Mouse (Mus musculus) neural tube, embryonic 12.5 days (tissue): ENCODE results near the gene Slit2. TPM values are rescaled to one million over a fixed set of nuclear protein-coding genes. Genes with fewer than 3 reads are reported as not detected.

Source experiments
- ATAC-seq: fragments of 200-750 bp; cut with Nextera tagmentation; 2 replicates; pipeline ENCODE4 v1.8.0; 2017; ENCODE audit warnings: low read depth, mild to moderate bottlenecking, moderate TSS enrichment, moderate library complexity; ENCODE audit not compliant: low FRiP score
- H3K27ac ChIP-seq: fragments of 300-500 bp; sonication (generic); 2 replicates; pipeline ENCODE4 v1.5.1; 2016
- H3K27me3 ChIP-seq: fragments of 300-500 bp; sonication (generic); replicated peaks from 2 replicates; pipeline ENCODE4 v1.6.1; 2016; ENCODE audit warnings: mild to moderate bottlenecking
- H3K36me3 ChIP-seq: fragments of 300-500 bp; sonication (generic); 2 replicates; pipeline ENCODE4 v1.6.1; 2016; ENCODE audit warnings: mild to moderate bottlenecking
- H3K4me1 ChIP-seq: fragments of 300-500 bp; sonication (generic); 2 replicates; pipeline ENCODE4 v1.6.1; 2016
- H3K4me2 ChIP-seq: fragments of 300-500 bp; sonication (generic); replicated peaks from 2 replicates; pipeline ENCODE4 v1.6.1; 2016; ENCODE audit warnings: mild to moderate bottlenecking
- H3K4me3 ChIP-seq: fragments of 300-500 bp; sonication (generic); 2 replicates; pipeline ENCODE4 v1.5.1; 2016
- H3K9ac ChIP-seq: fragments of 300-500 bp; sonication (generic); 2 replicates; pipeline ENCODE4 v1.6.1; 2016; ENCODE audit warnings: mild to moderate bottlenecking
- H3K9me3 ChIP-seq: fragments of 300-500 bp; sonication (generic); 2 replicates; pipeline ENCODE4 v1.6.1; 2016; ENCODE audit warnings: mild to moderate bottlenecking
- WGBS: fragments of 180-500 bp; shearing (Covaris S2); methylation state at CpG from one replicate; pipeline ENCODE4 v1.1.7; 2016; 5-methylcytosine and 5-hydroxymethylcytosine counted together
- polyA plus RNA-seq: library from polyadenylated mRNA; unstranded; fragments of >200 nt; fragmentation: Nextera tagmentation; extraction: Ambion mirVana; gene quantifications from 2 replicates; pipeline ENCODE4 v1.2.1, GENCODE M21; 2016

Gene Slit2
- polyA plus RNA-seq, 1 experiment from 2014 or later: 96.3 TPM

GRCm38 (mm10) chr5:48081223-48081881, 98.4 kb downstream of the Slit2 start:
- peak; percentile 72 for ATAC-seq
- peaks cover 6% of the 10 kb centered on the region for H3K4me1 ChIP-seq
- WGBS: 39% methylated on average over 8 of the region's 8 CpGs

GRCm38 (mm10) chr5:48113400-48113799, 130.5 kb downstream of the Slit2 start:
- Histone ChIP-seq H3K9me3 (no peaks in the 10 kb centered on the region), H3K27ac (no peak overlapping the region), H3K4me2 (no peak overlapping the region), H3K36me3 (no peaks in the 10 kb centered on the region), H3K4me3 (no peak overlapping the region), H3K27me3 (no peaks in the 10 kb centered on the region), H3K4me1 (no peaks in the 10 kb centered on the region), H3K9ac (no peak overlapping the region)
- 32% methylated on average over 1 of the region's 1 CpGs for WGBS
- ATAC-seq: no peak

More at GRCm38 (mm10) chr5:48081223-48081881, 98.4 kb downstream of the Slit2 start:
- Histone ChIP-seq H3K4me2 (no peak overlapping the region), H3K36me3 (no peaks in the 10 kb centered on the region), H3K4me3 (no peak overlapping the region), H3K27me3 (no peaks in the 10 kb centered on the region), H3K9me3 (no peaks in the 10 kb centered on the region), H3K27ac (no peak overlapping the region), H3K9ac (no peak overlapping the region)

- Histone ChIP-seq H3K4me3 (no peak overlapping the region), H3K9ac (no peak overlapping the region), H3K36me3 (no peaks in the 10 kb centered on the region), H3K4me1 (no peaks in the 10 kb centered on the region), H3K27ac (no peak overlapping the region), H3K4me2 (no peak overlapping the region), H3K27me3 (no peaks in the 10 kb centered on the region), H3K9me3 (no peaks in the 10 kb centered on the region)
- no peak for ATAC-seq
- WGBS: 59% methylated on average over 4 of the region's 4 CpGs
These were observed 132.1 kb downstream of the Slit2 start for GRCm38 (mm10) chr5:48114969-48115537.

- Histone ChIP-seq H3K36me3 (no peaks in the 10 kb centered on the region), H3K9ac (no peak overlapping the region), H3K4me2 (no peak overlapping the region), H3K27me3 (no peaks in the 10 kb centered on the region), H3K4me3 (no peak overlapping the region), H3K27ac (no peak overlapping the region), H3K4me1 (no peaks in the 10 kb centered on the region), H3K9me3 (no peaks in the 10 kb centered on the region)
- 91% methylated on average over 5 of the region's 5 CpGs for WGBS
- no peak for ATAC-seq
These were observed 139.7 kb downstream of the Slit2 start for GRCm38 (mm10) chr5:48122651-48123050.

GRCm38 (mm10) chr5:48125770-48126423, 143.0 kb downstream of the Slit2 start:
- Histone ChIP-seq H3K27ac (no peak overlapping the region), H3K4me2 (no peak overlapping the region), H3K9me3 (no peaks in the 10 kb centered on the region), H3K9ac (no peak overlapping the region), H3K4me1 (no peaks in the 10 kb centered on the region), H3K4me3 (no peak overlapping the region), H3K27me3 (no peaks in the 10 kb centered on the region), H3K36me3 (no peaks in the 10 kb centered on the region)
- WGBS: 76% methylated on average over 3 of the region's 3 CpGs
- 0 out of 2 replicates have a peak, but pooled peaks have one; percentile 33 for ATAC-seq

GRCm38 (mm10) chr5:48129981-48130380, 147.0 kb downstream of the Slit2 start:
- H3K27ac ChIP-seq: no peak overlapping the region
- ATAC-seq: no peak
- H3K4me2 ChIP-seq: no peak overlapping the region
- H3K9ac ChIP-seq: no peak overlapping the region
- no peaks in the 10 kb centered on the region for H3K36me3 ChIP-seq
- H3K9me3 ChIP-seq: no peaks in the 10 kb centered on the region
- no peaks in the 10 kb centered on the region for H3K27me3 ChIP-seq
- WGBS: 94% methylated on average over 4 of the region's 4 CpGs
- no peak overlapping the region for H3K4me3 ChIP-seq
- H3K4me1 ChIP-seq: no peaks in the 10 kb centered on the region

GRCm38 (mm10) chr5:48136571-48136970, 153.6 kb downstream of the Slit2 start:
- no peak for ATAC-seq
- Histone ChIP-seq H3K9me3 (no peaks in the 10 kb centered on the region), H3K4me1 (0 out of 2 replicates have a peak, but pooled peaks cover 2% of the 10 kb centered on the region), H3K27ac (no peak overlapping the region), H3K36me3 (no peaks in the 10 kb centered on the region), H3K9ac (no peak overlapping the region), H3K4me3 (no peak overlapping the region), H3K27me3 (no peaks in the 10 kb centered on the region), H3K4me2 (no peak overlapping the region)
- 26% methylated on average over 3 of the region's 3 CpGs for WGBS

- WGBS: 8% methylated on average over 8 of the region's 8 CpGs
- no peak overlapping the region for H3K4me3 ChIP-seq
- no peak for ATAC-seq
These were observed 156.0 kb downstream of the Slit2 start for GRCm38 (mm10) chr5:48138849-48139487.

GRCm38 (mm10) chr5:48139488-48139862, 156.5 kb downstream of the Slit2 start:
- Histone ChIP-seq H3K9me3 (no peaks in the 10 kb centered on the region), H3K27me3 (no peaks in the 10 kb centered on the region), H3K27ac (no peak overlapping the region), H3K36me3 (no peaks in the 10 kb centered on the region), H3K4me1 (0 out of 2 replicates have a peak, but pooled peaks cover 2% of the 10 kb centered on the region), H3K4me2 (no peak overlapping the region), H3K4me3 (no peak overlapping the region), H3K9ac (no peak overlapping the region)
- no peak for ATAC-seq
- 8% methylated on average over 6 of the region's 6 CpGs for WGBS

More at GRCm38 (mm10) chr5:48138849-48139487, 156.0 kb downstream of the Slit2 start:
- Histone ChIP-seq H3K4me2 (no peak overlapping the region), H3K4me1 (0 out of 2 replicates have a peak, but pooled peaks cover 2% of the 10 kb centered on the region), H3K27ac (no peak overlapping the region), H3K36me3 (no peaks in the 10 kb centered on the region), H3K9ac (no peak overlapping the region), H3K9me3 (no peaks in the 10 kb centered on the region), H3K27me3 (no peaks in the 10 kb centered on the region)

- WGBS: 87% methylated on average over 2 of the region's 2 CpGs
- Histone ChIP-seq H3K27ac (no peak overlapping the region), H3K4me1 (no peaks in the 10 kb centered on the region), H3K4me3 (no peak overlapping the region), H3K27me3 (no peaks in the 10 kb centered on the region), H3K9me3 (no peaks in the 10 kb centered on the region), H3K4me2 (no peak overlapping the region), H3K9ac (no peak overlapping the region), H3K36me3 (no peaks in the 10 kb centered on the region)
- no peak for ATAC-seq
These were observed 163.1 kb downstream of the Slit2 start for GRCm38 (mm10) chr5:48146082-48146481.

GRCm38 (mm10) chr5:48160829-48161228, 177.9 kb downstream of the Slit2 start:
- no peak for ATAC-seq
- WGBS: 81% methylated on average over 3 of the region's 3 CpGs

More at GRCm38 (mm10) chr5:48160829-48161228, 177.9 kb downstream of the Slit2 start:
- Histone ChIP-seq H3K9me3 (no peaks in the 10 kb centered on the region), H3K4me3 (no peak overlapping the region), H3K4me1 (no peaks in the 10 kb centered on the region), H3K4me2 (no peak overlapping the region), H3K27me3 (no peaks in the 10 kb centered on the region), H3K9ac (no peak overlapping the region), H3K27ac (no peak overlapping the region), H3K36me3 (no peaks in the 10 kb centered on the region)
